Mouse (Mus musculus) cortical plate, adult 2 months (tissue): ENCODE results near the gene Zfp282.
"Not testable (repeated sequence)": the region's sequence is repeated elsewhere in the genome, so short reads cannot be mapped to it uniquely, and the experiment has no call there.

Source experiments
- CTCF ChIP-seq: fragments of 200-500 bp; IDR thresholded peaks from 2 replicates; pipeline ENCODE4 v1.5.1; 2011; ENCODE audit warnings: mild to moderate bottlenecking, control low read depth, low read length; ENCODE audit not compliant: insufficient read depth; ENCODE audit errors: extremely low read depth
- POLR2A ChIP-seq: fragments of 200-500 bp; IDR thresholded peaks from 2 replicates; pipeline ENCODE4 v1.6.1; 2011; ENCODE audit warnings: mild to moderate bottlenecking, low read length, control low read depth; ENCODE audit not compliant: insufficient read depth; ENCODE audit errors: extremely low read depth

DNA sequence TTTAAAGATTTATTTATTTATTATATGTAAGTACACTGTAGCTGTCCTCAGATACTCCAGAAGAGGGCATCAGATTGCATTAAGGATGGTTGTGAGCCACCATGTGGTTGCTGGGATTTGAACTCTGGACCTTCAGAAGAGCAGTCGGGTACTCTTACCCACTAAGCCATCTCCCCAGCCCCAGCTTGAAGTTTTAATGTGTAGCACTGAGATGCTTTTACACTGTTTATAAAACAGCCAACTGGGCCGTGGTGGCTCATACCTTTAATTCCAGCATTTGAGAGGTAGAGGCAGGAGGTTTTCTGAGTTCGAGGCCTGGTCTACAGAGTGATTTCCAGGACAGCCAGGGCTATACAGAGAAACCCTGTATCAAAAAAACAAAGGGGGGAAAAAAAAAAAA, 19.3 kb upstream of the Zfp282 start:
- TF ChIP-seq CTCF, POLR2A: not testable (repeated sequence)
